Mouse (Mus musculus) bone marrow macrophage, adult 2 months (primary cell): ENCODE results near the gene Adamtsl1.

Experiments used
- CTCF ChIP-seq: IDR thresholded peaks from 2 replicates; pipeline ENCODE4 v1.5.1; 2012; ENCODE audit warnings: low read depth, mild to moderate bottlenecking, low read length, moderate library complexity
- POLR2A ChIP-seq: IDR thresholded peaks from 2 replicates; pipeline ENCODE4 v1.6.1; 2012; ENCODE audit warnings: mild to moderate bottlenecking, low read depth, low read length, borderline replicate concordance

DNA sequence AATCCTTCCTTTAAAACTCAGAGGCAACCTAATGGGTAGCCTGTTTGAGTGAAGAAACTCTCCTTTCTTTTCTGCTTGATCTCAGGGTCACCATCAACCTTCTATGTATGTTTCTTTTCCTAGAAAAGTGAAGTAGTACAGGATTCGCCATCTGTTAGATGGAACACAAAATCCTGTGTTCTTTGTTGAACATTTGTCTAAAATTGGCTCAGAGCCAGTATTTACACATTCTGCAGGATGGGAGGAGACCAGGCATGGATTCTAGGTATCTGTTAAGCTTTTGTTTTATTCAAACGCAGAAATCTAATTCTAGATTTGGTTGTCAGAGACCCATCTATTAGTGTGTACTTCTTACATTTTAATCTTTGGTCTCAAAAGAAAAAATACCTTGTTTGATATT, 811.4 kb downstream of the Adamtsl1 start:
- TF ChIP-seq CTCF (no peak), POLR2A (no peak)
